Mouse (Mus musculus): Measurements from ENCODE around the gene Irf2. TPM values are rescaled to one million over a fixed set of nuclear protein-coding genes. Genes with fewer than 3 reads are reported as not detected.

Irf2 gene
- polyA plus RNA-seq, 1 experiment from 2014 or later = 23.1 TPM

DNA sequence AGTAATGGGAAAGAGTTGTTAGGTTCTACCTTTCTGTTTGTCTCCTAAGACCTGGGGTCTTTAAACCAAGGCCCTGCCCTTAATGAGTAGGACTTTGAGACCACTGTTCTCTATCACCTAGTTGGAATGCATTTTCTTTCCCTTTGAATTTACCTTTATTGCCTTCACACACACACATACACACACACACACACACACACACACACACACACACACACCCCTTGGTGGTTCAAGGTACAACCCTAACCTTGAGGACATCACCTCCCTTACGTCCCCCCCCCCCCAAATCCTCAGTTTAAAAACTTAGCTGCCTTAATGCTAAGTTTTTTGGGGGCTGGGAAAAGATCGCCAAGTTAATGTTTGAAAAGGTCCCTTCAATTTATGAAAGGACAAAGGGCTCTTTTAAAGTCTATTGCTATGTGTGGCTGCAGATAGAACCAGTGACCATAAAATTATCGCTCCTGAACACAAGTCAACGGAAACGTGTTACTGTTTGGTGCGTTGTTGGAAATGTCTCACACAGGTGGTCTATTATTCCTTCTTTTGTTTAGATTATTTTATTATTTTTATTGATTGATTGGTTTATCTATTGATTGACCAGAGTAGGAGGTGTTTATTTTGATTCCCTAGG is 108.6 kb downstream of the Irf2 start:
- ATAC-seq = no peak
- WGBS (ENCODE audit: insufficient replicate concordance) = 71% methylated on average over 6 of the region's 6 CpGs
- Histone ChIP-seq H3K4me2 (ENCODE audit: low read depth, low read length) (no peak overlapping the region), H3K4me3 (ENCODE audit: low read depth, low read length) (no peak overlapping the region), H3K27me3 (ENCODE audit: insufficient read depth, low read length) (no peaks in the 10 kb centered on the region), H3K9ac (replicated peaks) (no peak overlapping the region), H3K36me3 (replicated peaks; ENCODE audit: insufficient read depth, low read length) (peaks cover 30% of the 10 kb centered on the region), H3K4me1 (ENCODE audit: insufficient read depth) (peaks cover 47% of the 10 kb centered on the region), H3K9me3 (ENCODE audit: low read length) (no peaks in the 10 kb centered on the region), H3K27ac (ENCODE audit: low read depth) (no peak overlapping the region)
- TF ChIP-seq EP300 (IDR thresholded peaks at IDR 0.05; ENCODE audit: low read depth) (no peak), CTCF (IDR thresholded peaks at IDR 0.05; ENCODE audit: low read depth) (no peak)
- no peak for DNase-seq

GRCm38 (mm10) chr8:46848931-46849330 is 109.4 kb downstream of the Irf2 start:
- DNase-seq (no peak), ATAC-seq (peak; percentile 12; the same call in 1 of the 2 replicates)
- H3K4me2 ChIP-seq (ENCODE audit: low read depth, low read length) = no peak overlapping the region
- no peak overlapping the region for H3K4me3 ChIP-seq (ENCODE audit: low read depth, low read length)
- H3K9ac ChIP-seq (replicated peaks) = no peak overlapping the region
- H3K36me3 ChIP-seq (replicated peaks; ENCODE audit: insufficient read depth, low read length) = peaks cover 27% of the 10 kb centered on the region
- peaks cover 39% of the 10 kb centered on the region for H3K4me1 ChIP-seq (ENCODE audit: insufficient read depth)
- TF ChIP-seq EP300 (IDR thresholded peaks at IDR 0.05; ENCODE audit: low read depth) = no peak
- no peak for TF ChIP-seq CTCF (IDR thresholded peaks at IDR 0.05; ENCODE audit: low read depth)
- H3K27me3 ChIP-seq (ENCODE audit: insufficient read depth, low read length) = no peaks in the 10 kb centered on the region
- WGBS (ENCODE audit: insufficient replicate concordance) = 33% methylated on average over 6 of the region's 6 CpGs
- no peaks in the 10 kb centered on the region for H3K9me3 ChIP-seq (ENCODE audit: low read length)
- peak overlapping the region; percentile 9; the same call in 1 of the 2 replicates for H3K27ac ChIP-seq (ENCODE audit: low read depth)

GRCm38 (mm10) chr8:46849458-46849857 is 109.9 kb downstream of the Irf2 start:
- Histone ChIP-seq H3K4me2 (ENCODE audit: low read depth, low read length) (no peak overlapping the region), H3K27ac (ENCODE audit: low read depth) (peak overlapping the region; percentile 78), H3K9me3 (ENCODE audit: low read length) (no peaks in the 10 kb centered on the region), H3K36me3 (replicated peaks; ENCODE audit: insufficient read depth, low read length) (peaks cover 25% of the 10 kb centered on the region), H3K27me3 (ENCODE audit: insufficient read depth, low read length) (no peaks in the 10 kb centered on the region), H3K4me3 (ENCODE audit: low read depth, low read length) (no peak overlapping the region), H3K9ac (replicated peaks) (no peak overlapping the region), H3K4me1 (ENCODE audit: insufficient read depth) (peaks cover 34% of the 10 kb centered on the region)
- 26% methylated on average over 2 of the region's 2 CpGs for WGBS (ENCODE audit: insufficient replicate concordance)
- TF ChIP-seq CTCF (IDR thresholded peaks at IDR 0.05; ENCODE audit: low read depth) (no peak), EP300 (IDR thresholded peaks at IDR 0.05; ENCODE audit: low read depth) (no peak)
- DNase-seq (no peak), ATAC-seq (no peak)

DNA sequence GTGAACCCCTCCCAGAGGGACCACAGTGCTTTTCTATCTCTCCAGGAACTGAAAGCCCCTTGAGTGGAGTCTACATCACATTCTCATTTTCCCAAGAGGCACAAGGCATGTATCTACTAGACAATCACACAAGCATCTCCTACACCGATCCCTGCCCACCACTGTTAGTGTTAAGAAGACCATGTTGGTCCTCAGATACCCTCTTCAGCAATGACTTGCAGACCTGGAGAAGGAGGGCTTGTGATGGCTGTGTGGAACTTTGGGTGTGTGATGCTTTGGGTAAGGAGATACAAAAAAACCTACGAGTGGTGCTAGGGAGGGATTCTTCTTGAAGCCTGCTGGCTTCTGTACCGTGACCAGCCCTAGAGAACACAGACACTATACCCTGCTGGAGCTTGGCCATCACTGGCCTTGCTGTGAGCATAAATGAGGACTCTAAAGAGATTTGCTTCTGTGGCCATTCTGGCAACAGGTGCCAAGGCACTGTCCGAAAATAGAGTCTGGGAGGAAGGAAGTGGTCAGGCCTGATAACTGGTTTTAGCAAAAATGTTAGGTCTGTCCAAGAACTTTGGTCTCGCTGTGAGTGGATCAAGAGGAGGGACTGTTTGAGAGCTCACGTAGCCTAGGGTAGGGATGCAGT is 110.8 kb downstream of the Irf2 start:
- no peak overlapping the region; the same call in 1 of the 2 replicates for H3K4me2 ChIP-seq (ENCODE audit: low read depth, low read length)
- H3K27ac ChIP-seq (ENCODE audit: low read depth) = peak overlapping the region; percentile 78
- no peak overlapping the region for H3K4me3 ChIP-seq (ENCODE audit: low read depth, low read length)
- WGBS (ENCODE audit: insufficient replicate concordance) = 40% methylated on average over 6 of the region's 6 CpGs
- peaks cover 25% of the 10 kb centered on the region for H3K36me3 ChIP-seq (replicated peaks; ENCODE audit: insufficient read depth, low read length)
- ATAC-seq = peak; percentile 15; the same call in 1 of the 2 replicates
- no peaks in the 10 kb centered on the region for H3K9me3 ChIP-seq (ENCODE audit: low read length)
- peaks cover 27% of the 10 kb centered on the region for H3K4me1 ChIP-seq (ENCODE audit: insufficient read depth)
- H3K27me3 ChIP-seq (ENCODE audit: insufficient read depth, low read length) = no peaks in the 10 kb centered on the region
- no peak for DNase-seq
- no peak for TF ChIP-seq CTCF (IDR thresholded peaks at IDR 0.05; ENCODE audit: low read depth)
- no peak for TF ChIP-seq EP300 (IDR thresholded peaks at IDR 0.05; ENCODE audit: low read depth)
- no peak overlapping the region for H3K9ac ChIP-seq (replicated peaks)

- Histone ChIP-seq H3K4me2 (ENCODE audit: low read depth, low read length) (peak overlapping the region; percentile 28; the same call in 1 of the 2 replicates), H3K4me3 (ENCODE audit: low read depth, low read length) (no peak overlapping the region), H3K36me3 (replicated peaks; ENCODE audit: insufficient read depth, low read length) (peaks cover 14% of the 10 kb centered on the region), H3K27me3 (ENCODE audit: insufficient read depth, low read length) (no peaks in the 10 kb centered on the region), H3K27ac (ENCODE audit: low read depth) (peak overlapping the region; percentile 78), H3K9ac (replicated peaks) (no peak overlapping the region), H3K9me3 (ENCODE audit: low read length) (no peaks in the 10 kb centered on the region), H3K4me1 (ENCODE audit: insufficient read depth) (peaks cover 22% of the 10 kb centered on the region)
- WGBS (ENCODE audit: insufficient replicate concordance) = 28% methylated on average over 4 of the region's 4 CpGs
- no peak for DNase-seq
- peak; percentile 52; the same call in 1 of the 2 replicates for ATAC-seq
- TF ChIP-seq CTCF (IDR thresholded peaks at IDR 0.05; ENCODE audit: low read depth) (0 out of 2 replicates have a peak, but pooled peaks have one; percentile 3), EP300 (IDR thresholded peaks at IDR 0.05; ENCODE audit: low read depth) (0 out of 2 replicates have a peak, but pooled peaks have one; percentile 55)
These were observed 112.0 kb downstream of the Irf2 start for GRCm38 (mm10) chr8:46851560-46851959.

DNA sequence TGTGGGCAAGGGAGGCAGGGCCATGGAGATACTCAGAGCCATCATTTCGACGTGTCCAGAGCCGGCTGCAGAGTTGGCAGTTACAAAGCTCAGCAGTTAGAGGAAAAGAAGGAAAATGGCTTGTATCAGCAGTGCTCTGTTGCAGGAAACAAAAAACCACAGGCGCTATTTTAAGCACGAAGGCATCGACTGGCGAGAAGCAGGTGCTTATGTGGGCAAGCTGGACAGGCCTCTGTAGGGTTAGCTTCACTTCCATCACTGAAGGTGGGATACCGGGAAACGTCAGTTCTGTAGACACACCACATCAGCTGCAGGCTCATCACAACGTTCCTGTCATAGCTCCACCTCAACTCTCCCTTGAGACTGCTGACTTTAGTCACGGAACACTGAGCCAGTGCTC is 112.8 kb downstream of the Irf2 start:
- WGBS (ENCODE audit: insufficient replicate concordance) = 29% methylated on average over 11 of the region's 11 CpGs
- Histone ChIP-seq H3K4me2 (ENCODE audit: low read depth, low read length) (peak overlapping the region; percentile 22), H3K27ac (ENCODE audit: low read depth) (peak overlapping the region; percentile 78), H3K27me3 (ENCODE audit: insufficient read depth, low read length) (no peaks in the 10 kb centered on the region), H3K9ac (replicated peaks) (no peak overlapping the region), H3K4me3 (ENCODE audit: low read depth, low read length) (no peak overlapping the region), H3K4me1 (ENCODE audit: insufficient read depth) (peaks cover 22% of the 10 kb centered on the region), H3K9me3 (ENCODE audit: low read length) (no peaks in the 10 kb centered on the region), H3K36me3 (replicated peaks; ENCODE audit: insufficient read depth, low read length) (peaks cover 9% of the 10 kb centered on the region)
- TF ChIP-seq CTCF (IDR thresholded peaks at IDR 0.05; ENCODE audit: low read depth) (no peak), EP300 (IDR thresholded peaks at IDR 0.05; ENCODE audit: low read depth) (0 out of 2 replicates have a peak, but pooled peaks have one; percentile 19)
- ATAC-seq (0 out of 2 replicates have a peak, but pooled peaks have one; percentile 12), DNase-seq (peak; percentile 30)

Measured in liver, postnatal 0 days (tissue).